8 mouse cellular contexts compared by ENCODE assay signal in genomic region chr1:156939251-156940141, GRCm38 (mm10). TPM values are rescaled to one million over a fixed set of nuclear protein-coding genes. Genes with fewer than 3 reads are reported as not detected.
A peak's percentile ranks its signal among the peaks of the same experiment; 100 is the strongest.
DNase-seq lines count a peak whose midpoint lies in the region; ATAC-seq and TF ChIP-seq lines count a peak whose summit lies in the region.

Gene Ralgps2, minus strand, starts transcription at chr1:156939626.

- 3% methylated on average over 122 of the region's 124 CpGs for WGBS in heart, embryonic 10.5 days
- 0% methylated on average over 56 of the region's 124 CpGs for WGBS in kidney, embryonic 14.5 days
- under 1% methylated on average over 54 of the region's 124 CpGs for WGBS in midbrain, postnatal 0 days

- H3K27me3 ChIP-seq in heart, embryonic 10.5 days (ENCODE audit: insufficient read depth, poor library complexity, severe bottlenecking): no peaks in the 10 kb centered on the region
- H3K27me3 ChIP-seq in kidney, embryonic 14.5 days (ENCODE audit: control insufficient read depth, insufficient read depth, low read length): no peaks in the 10 kb centered on the region
- H3K27me3 ChIP-seq in midbrain, postnatal 0 days (ENCODE audit: insufficient read depth, low read length): no peaks in the 10 kb centered on the region

- no peaks in the 10 kb centered on the region for H3K9me3 ChIP-seq in heart, embryonic 10.5 days
- H3K9me3 ChIP-seq in kidney, embryonic 14.5 days (ENCODE audit: control insufficient read depth, low read length): no peaks in the 10 kb centered on the region
- H3K9me3 ChIP-seq in midbrain, postnatal 0 days (ENCODE audit: low read length): no peaks in the 10 kb centered on the region

- no peak for TF ChIP-seq CTCF in midbrain, postnatal 0 days (IDR thresholded peaks at IDR 0.05)

- peak within 1 kb of the TSS; percentile 91 for H3K4me2 ChIP-seq in kidney, embryonic 14.5 days (replicated peaks; ENCODE audit: low read depth, low read length)
- peak within 1 kb of the TSS; percentile 80 for H3K4me2 ChIP-seq in midbrain, postnatal 0 days (ENCODE audit: low read depth, low read length, poor library complexity, severe bottlenecking)

- peak within 1 kb of the TSS; percentile 99 for H3K4me3 ChIP-seq in heart, embryonic 10.5 days
- peak within 1 kb of the TSS; percentile 91 for H3K4me3 ChIP-seq in kidney, embryonic 14.5 days (ENCODE audit: low read length)
- H3K4me3 ChIP-seq in midbrain, postnatal 0 days (ENCODE audit: low read depth, low read length): peak within 1 kb of the TSS; percentile 98

- H3K27ac ChIP-seq in heart, embryonic 10.5 days: peak within 1 kb of the TSS; percentile 97
- H3K27ac ChIP-seq in kidney, embryonic 14.5 days (ENCODE audit: low read depth, low read length): peak within 1 kb of the TSS; percentile 93
- H3K27ac ChIP-seq in midbrain, postnatal 0 days (ENCODE audit: low read depth, low read length): peak within 1 kb of the TSS; percentile 95

- peak; percentile 84 for ATAC-seq in kidney, embryonic 14.5 days (ENCODE audit: low FRiP score, low TSS enrichment)
- peak; percentile 84 for ATAC-seq in midbrain, postnatal 0 days (ENCODE audit: low FRiP score)

- DNase-seq in layer of hippocampus, adult 11-12 months (ENCODE audit: low spot score): peak; percentile 47
- no peak for DNase-seq in layer of hippocampus, adult 9-10 months (ENCODE audit: low spot score)
- DNase-seq in embryo, embryonic 11.5 days (ENCODE audit: low read depth, low spot score): peak; percentile 52
- DNase-seq in heart, embryonic 10.5 days (ENCODE audit: low spot score): no peak
- DNase-seq in liver: peak; percentile 76
- DNase-seq in midbrain, postnatal 0 days (ENCODE audit: low spot score): peak; percentile 73
- DNase-seq in spleen, postnatal 36 days (ENCODE audit: low spot score in 2 of 2): peak; percentile 72 to 73

- peaks cover 10% of the 10 kb centered on the region; the same call in 1 of the 2 replicates for H3K4me1 ChIP-seq in heart, embryonic 10.5 days
- peaks cover 12% of the 10 kb centered on the region for H3K4me1 ChIP-seq in kidney, embryonic 14.5 days (ENCODE audit: control insufficient read depth, insufficient read depth, low read length)
- peaks cover 3% of the 10 kb centered on the region; the same call in 1 of the 2 replicates for H3K4me1 ChIP-seq in midbrain, postnatal 0 days (ENCODE audit: insufficient read depth, low read length)

- peak within 1 kb of the TSS; percentile 91 for H3K9ac ChIP-seq in kidney, embryonic 14.5 days (ENCODE audit: low read depth, low read length)
- peak within 1 kb of the TSS; percentile 98 for H3K9ac ChIP-seq in midbrain, postnatal 0 days (replicated peaks; ENCODE audit: low read length, poor library complexity, severe bottlenecking)

- H3K36me3 ChIP-seq in heart, embryonic 10.5 days: no peaks in the 10 kb centered on the region; the same call in 1 of the 2 replicates
- no peaks in the 10 kb centered on the region for H3K36me3 ChIP-seq in kidney, embryonic 14.5 days (ENCODE audit: control insufficient read depth, insufficient read depth, low read length)
- no peaks in the 10 kb centered on the region for H3K36me3 ChIP-seq in midbrain, postnatal 0 days (ENCODE audit: insufficient read depth, low read length)

RNA-seq across cellular contexts. Expression of gene Ralgps2, which starts in this region (rescaled TPM):
- polyA plus RNA-seq in heart, embryonic 10.5 days (2016; fragmentation: Nextera tagmentation; extraction: Ambion mirVana): 49.6 and 55.2 TPM in 2 replicates
- polyA plus RNA-seq in kidney, embryonic 14.5 days (2014; fragmentation: Nextera tagmentation; extraction: Ambion mirVana): 62.3 and 80.8 TPM in 2 replicates
- 68.8 and 87.0 TPM in 2 replicates for total RNA-seq in midbrain, postnatal 0 days (2014; rRNA removed)
- polyA plus RNA-seq in midbrain, postnatal 0 days (2015; fragmentation: Nextera tagmentation; extraction: Ambion mirVana): 58.2 and 70.4 TPM in 2 replicates

Comparison
In these comparisons a context has a peak if more than half of its experiments do, and no peak if none do; other contexts are left out.
1. DNase-seq: peak in layer of hippocampus, adult 11-12 months (single experiment), embryo, embryonic 11.5 days (single experiment), liver (single experiment), midbrain, postnatal 0 days (single experiment) and spleen, postnatal 36 days (2 of 2); none in layer of hippocampus, adult 9-10 months (single experiment) and heart, embryonic 10.5 days (single experiment).
2. Peak in every context shown above with its lines, with median percentiles within 50 percentile points of each other: H3K27ac ChIP-seq and H3K4me3 ChIP-seq.